Mouse (Mus musculus) Patski (cell line): ENCODE measurements around the gene Chst2. TPM values are rescaled to one million over a fixed set of nuclear protein-coding genes. Genes with fewer than 3 reads are reported as not detected.

ENCODE experiments used
- ATAC-seq: fragments of 100-300 bp; one replicate; pipeline ENCODE4 v1.8.0; 2021
- CTCF ChIA-PET: fragments of 350-600 bp; sonication (Branson Sonifier 250); formaldehyde crosslinking; loops from one replicate; lab custom pipeline; 2022; ENCODE audit warnings: inconsistent platforms; lab: Charles Lee
- POLR2A ChIA-PET: fragments of 350-600 bp; sonication (Branson Sonifier 250); formaldehyde crosslinking; loops from one replicate; lab custom pipeline; 2022; ENCODE audit warnings: antibody characterized with exemption, inconsistent platforms; lab: Charles Lee
- DNase-seq: peaks from one replicate; pipeline ENCODE4 v3.0.0-alpha.2; 2011; ENCODE audit warnings: low read depth, low spot score
- H3K27me3 ChIP-seq: fragments of 371-371 bp; one replicate; pipeline ENCODE4 v1.5.1; 2021
- CTCF ChIP-seq: fragments of 100-300 bp; IDR thresholded peaks from one replicate; pipeline ENCODE4 v1.5.1; 2021
- in situ Hi-C: fragments of 300-500 bp; cut with MboI; formaldehyde crosslinking; loops from 3 replicates; pipeline ENCODE4 v1.11.1; 2018; ENCODE audit warnings: low pct_unique_long_range_greater_than_20kb, mixed read lengths
- polyA plus RNA-seq: library from polyadenylated mRNA; unstranded; gene quantifications from one replicate; pipeline ENCODE4 v1.2.3, GENCODE M21; 2021

The Chst2 gene
- polyA plus RNA-seq: 9.1 TPM

DNA sequence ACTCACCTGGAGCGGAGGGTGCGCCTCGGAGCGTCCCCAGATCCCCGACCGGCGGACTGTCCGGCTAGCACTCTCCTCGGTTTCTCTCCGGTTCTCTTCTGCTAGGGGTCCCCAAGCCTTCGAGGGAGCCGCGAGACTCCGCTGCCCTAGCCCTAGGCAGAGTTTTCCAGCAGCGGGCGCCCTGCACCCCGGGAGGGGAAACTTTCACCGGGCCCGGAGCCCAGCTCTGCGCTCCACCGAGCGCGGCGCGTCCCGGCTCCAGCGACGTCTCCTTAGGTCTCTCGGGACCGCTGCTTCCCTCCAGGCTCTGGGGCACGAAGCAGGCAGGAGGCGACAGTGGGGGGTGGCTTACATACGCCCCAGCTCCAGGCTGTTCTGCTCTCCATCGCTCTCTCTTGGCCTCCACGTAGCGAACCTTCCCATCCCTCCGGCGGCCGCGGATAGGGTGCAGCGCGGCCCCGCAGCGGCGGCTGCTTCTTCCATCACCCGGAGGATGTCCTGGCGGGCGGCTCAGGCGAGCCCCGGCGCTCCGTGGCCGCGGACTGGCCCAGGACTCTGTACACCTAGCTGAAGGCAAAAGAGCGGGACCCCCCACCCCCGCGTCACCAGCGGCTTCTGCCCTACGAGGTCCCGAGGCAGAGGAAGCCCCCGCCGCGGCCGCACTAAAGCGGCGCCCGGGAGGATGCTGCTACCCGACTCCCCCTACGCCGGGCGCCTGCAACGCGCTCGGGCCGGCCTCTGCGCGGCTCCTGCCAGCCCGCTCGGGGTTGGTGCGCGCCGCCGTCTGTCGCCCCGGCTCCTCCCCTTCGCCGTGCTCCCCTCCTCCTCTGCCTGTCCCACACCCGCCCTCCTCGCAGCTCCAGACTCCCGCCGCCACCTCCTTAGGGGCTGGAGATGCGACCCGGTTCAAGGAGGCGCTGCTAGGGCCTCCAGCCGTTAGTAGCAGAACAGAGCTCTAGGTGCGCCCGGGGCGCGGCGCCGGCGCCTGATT is at the start of gene Chst2:
Chst2 (minus strand) TSS at position 152 of the 991 bp plus-strand sequence.
- H3K27me3 ChIP-seq: no peaks in the 10 kb centered on the region
- DNase-seq (peak; percentile 31), ATAC-seq (peak; percentile 95)
- TF ChIP-seq CTCF: no peak
- ChIA-PET CTCF (no interaction called here), POLR2A (no interaction called here)
- in situ Hi-C loops: loop anchor here (5.0 to 10.0 kb wide), 4 partner anchors 212 to 670 kb away; no protein-coding TSS in a partner anchor

DNA sequence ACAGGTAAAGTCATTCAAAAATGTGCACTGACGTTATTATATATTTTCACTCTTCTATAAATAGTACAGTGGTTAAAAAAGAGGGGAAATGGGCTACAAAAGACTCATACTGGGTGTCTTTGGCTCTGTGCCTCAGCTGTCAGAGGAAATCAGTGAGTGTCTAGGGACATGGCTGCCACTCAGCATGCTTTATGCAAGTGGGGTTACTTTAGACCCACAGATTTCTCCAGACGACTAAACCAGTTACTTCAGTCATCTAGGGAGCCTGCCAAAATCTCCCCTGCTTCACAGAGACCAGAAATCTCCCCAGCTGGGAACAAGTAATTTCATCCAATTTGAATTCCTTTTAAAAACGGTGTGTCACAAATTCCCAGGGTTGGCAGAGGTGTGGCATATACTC is 45.4 kb upstream of the Chst2 start:
- no peak for TF ChIP-seq CTCF
- ChIA-PET CTCF (no interaction called here), POLR2A (interaction anchor here (1.2 kb wide), 1 partner anchor 29 kb away, joined by 3 read pairs; no protein-coding TSS in a partner anchor)
- in situ Hi-C loops: loop anchor here (10.0 kb wide), 1 partner anchor 707 kb away; no protein-coding TSS in a partner anchor
- DNase-seq: no peak
- ATAC-seq: peak; percentile 14
- no peaks in the 10 kb centered on the region for H3K27me3 ChIP-seq

DNA sequence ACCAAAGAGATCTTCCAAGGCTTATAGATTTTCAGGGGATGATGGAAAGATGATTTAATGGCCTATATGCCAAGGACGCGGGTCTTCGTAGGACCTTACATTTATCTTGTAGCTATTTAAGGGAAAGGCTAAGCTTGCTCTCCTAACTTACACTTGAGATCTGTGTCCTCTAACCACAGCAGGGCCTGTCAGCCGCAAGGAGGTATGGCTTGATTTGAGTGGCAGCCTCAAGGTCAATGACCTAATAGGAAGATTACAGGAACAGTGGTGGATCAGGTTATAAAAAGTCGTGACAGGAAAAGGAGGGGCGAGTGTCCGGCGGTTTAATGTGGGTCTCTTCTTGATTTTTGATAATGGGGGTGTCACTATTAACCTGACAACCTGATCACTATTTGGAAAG is 44.1 kb upstream of the Chst2 start:
- no peak for TF ChIP-seq CTCF
- POLR2A ChIA-PET: no interaction called here
- H3K27me3 ChIP-seq: no peaks in the 10 kb centered on the region
- CTCF ChIA-PET: no interaction called here
- in situ Hi-C loops: loop anchor here (10.0 kb wide), 1 partner anchor 706 kb away; no protein-coding TSS in a partner anchor
- DNase-seq (no peak), ATAC-seq (no peak)

DNA sequence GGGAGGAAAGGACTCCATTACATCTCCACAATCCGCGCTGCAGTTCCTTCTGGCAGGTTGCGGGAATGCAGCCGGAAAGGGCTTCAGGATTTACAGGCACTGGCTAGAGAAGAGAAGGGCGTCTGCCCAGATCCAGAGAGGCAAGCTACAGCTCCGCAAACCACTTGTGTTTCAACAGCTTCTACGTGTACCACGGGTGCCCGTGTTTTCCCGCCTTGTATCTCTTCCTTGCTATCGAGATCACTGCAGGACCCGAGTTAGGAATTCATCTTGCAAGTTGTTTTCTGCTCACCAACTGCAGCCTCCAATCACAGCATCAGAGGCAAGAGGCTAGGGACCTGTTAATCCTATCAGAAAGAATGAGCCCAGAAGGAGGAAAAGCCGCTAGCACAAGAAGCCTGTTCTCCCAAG is 35.8 kb upstream of the Chst2 start:
- in situ Hi-C loops: no loop called here
- ChIA-PET CTCF (no interaction called here), POLR2A (no interaction called here)
- no peak for ATAC-seq
- no peak for TF ChIP-seq CTCF
- H3K27me3 ChIP-seq: no peaks in the 10 kb centered on the region
- no peak for DNase-seq

DNA sequence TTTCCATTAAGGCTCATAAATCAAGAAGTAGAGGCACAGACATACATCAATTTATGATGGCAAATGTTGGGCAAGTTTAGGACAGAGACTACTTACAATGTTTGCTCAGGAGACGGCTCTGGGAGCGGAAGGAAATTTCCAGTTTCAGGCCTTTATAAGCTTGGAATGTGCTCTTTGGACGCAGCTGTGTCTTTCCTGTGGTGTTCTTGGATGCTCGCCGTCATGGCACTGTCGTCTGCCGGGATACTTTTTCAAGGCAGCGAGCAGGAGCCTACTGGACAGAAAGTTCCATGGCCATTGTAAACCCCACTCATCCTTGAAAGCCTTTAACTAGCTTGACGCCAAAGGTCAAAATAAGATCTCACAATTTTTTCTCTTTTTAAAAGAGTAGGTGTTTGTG is 31.4 kb upstream of the Chst2 start:
- ATAC-seq: no peak
- no peak for DNase-seq
- in situ Hi-C loops: no loop called here
- H3K27me3 ChIP-seq: no peaks in the 10 kb centered on the region
- no peak for TF ChIP-seq CTCF
- CTCF ChIA-PET: interaction anchor here (1.3 kb wide), 1 partner anchor 10 kb away, joined by 6 read pairs; no protein-coding TSS in a partner anchor
- POLR2A ChIA-PET: interaction anchor here (1.7 kb wide), 1 partner anchor 13 kb away, joined by 6 read pairs; no protein-coding TSS in a partner anchor

DNA sequence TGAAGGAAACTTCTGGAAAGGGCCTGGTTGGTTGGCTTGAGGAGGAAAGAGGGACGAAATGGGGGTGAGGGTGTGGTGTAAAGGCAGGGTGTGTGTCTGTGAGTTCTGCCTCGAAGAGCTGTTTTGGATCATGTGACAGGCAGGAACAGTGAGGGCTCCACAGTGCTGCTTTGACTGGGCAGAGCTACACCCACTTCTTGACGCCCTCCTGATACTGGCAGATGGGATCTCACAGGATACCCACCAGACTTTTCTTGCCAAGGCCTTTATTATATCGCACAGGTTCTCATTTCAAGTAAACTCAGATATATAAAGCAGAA is 29.7 kb upstream of the Chst2 start:
- DNase-seq (no peak), ATAC-seq (no peak)
- in situ Hi-C loops: no loop called here
- ChIA-PET POLR2A (no interaction called here), CTCF (no interaction called here)
- H3K27me3 ChIP-seq: no peaks in the 10 kb centered on the region
- TF ChIP-seq CTCF: no peak

DNA sequence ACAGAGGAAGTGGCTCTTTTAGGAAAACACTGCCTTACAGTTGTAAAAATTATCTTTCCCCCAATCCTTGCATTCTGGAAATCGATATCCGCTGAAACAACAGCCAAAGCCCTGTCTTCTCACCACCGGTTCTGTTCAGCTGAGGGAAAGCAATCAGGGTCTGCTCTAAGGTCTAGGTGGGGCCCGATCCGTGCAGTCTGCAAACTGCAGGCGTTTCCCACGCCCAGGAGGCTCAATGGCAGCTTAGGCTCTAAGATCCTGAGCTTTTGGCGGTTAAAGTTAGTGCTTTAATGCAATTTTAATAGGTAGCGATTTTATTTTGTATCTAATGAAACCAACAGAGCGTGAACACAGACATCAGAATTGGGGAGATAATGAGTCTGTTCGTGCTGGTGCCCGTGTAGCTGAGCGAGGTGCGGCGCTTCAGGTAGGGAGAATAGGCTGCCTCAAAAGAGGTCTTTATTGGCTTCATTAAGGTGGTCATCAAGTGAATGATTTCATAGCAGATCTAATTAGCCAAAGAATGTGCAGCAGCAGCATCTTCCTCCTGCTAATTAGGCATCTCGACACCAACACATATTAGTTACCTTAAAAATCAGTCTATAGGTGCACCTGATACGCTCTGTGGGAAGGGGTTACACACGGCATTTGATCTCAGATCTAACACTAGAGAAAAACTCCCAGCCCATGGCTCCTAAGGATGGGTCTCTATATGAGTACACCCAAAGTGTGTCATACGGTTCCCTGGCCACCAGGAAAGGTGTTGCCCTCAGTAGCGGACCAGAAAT is 29.2 kb upstream of the Chst2 start:
- ATAC-seq: no peak
- in situ Hi-C loops: no loop called here
- CTCF ChIA-PET: no interaction called here
- H3K27me3 ChIP-seq: no peaks in the 10 kb centered on the region
- TF ChIP-seq CTCF: no peak
- DNase-seq: no peak
- POLR2A ChIA-PET: no interaction called here

DNA sequence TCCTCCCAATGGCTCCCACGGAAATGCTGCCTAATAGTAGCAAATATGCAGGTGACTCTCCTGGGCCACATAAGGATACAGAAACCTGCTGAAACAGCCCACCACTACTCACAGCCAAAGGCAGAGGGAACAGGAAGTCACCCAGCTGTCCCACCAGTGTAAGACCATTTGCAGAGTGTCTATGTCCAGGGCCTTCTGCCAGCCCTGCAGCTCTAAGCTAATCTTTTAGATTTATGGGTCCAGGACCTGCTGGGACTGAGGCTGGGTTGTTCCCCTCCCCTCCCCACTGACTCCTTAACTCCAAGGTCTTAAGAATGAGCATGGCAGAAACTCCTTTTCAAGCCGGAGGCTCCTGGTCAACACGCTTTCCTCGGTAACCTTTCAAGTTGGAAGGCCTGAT is 21.8 kb upstream of the Chst2 start:
- TF ChIP-seq CTCF: no peak
- in situ Hi-C loops: no loop called here
- ChIA-PET CTCF (interaction anchor here (1.2 to 2.9 kb wide), 2 partner anchors 9 to 36 kb away, joined by 3 to 6 read pairs; no protein-coding TSS in a partner anchor), POLR2A (no interaction called here)
- ATAC-seq (no peak), DNase-seq (no peak)
- H3K27me3 ChIP-seq: no peaks in the 10 kb centered on the region

DNA sequence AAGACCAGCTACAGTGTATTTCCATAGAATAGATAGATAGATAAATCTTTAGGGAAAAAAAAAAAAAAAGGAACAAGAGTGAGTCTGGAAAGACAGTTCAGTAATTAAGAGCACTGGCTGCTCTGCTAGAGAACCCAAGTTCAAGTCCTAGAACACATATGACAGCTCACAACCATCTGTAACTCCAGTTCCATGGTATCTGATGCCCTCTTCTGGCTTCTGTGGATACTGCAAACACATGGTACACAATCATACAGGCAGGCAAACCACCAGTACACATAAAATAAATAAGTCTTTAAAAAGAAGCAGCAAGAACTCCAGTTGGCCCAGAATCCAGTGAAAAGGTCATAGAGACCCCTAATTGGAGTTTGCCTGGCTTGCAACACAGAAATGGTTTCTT is 7.4 kb upstream of the Chst2 start:
- POLR2A ChIA-PET: no interaction called here
- CTCF ChIA-PET: no interaction called here

DNA sequence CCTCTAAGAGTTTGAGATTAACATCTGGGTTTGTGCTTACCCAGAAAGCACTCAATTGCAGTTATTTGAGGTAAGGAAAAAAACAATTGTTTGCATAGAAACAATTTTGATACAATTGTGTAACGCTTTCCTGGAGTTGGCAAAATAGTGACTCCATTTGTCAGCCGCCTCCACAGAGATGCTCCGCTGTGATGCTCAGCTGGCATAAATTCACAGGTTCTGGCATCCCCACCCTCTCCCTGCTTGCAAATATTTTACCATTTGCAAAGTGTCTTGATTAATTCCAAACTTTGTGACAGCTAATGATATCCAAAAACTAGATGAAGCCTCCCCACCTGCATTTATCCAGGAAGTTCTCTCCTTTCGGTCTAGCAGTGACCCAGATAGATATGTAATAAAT is 5.5 kb upstream of the Chst2 start:
- in situ Hi-C loops: no loop called here
- H3K27me3 ChIP-seq: no peaks in the 10 kb centered on the region
- CTCF ChIA-PET: no interaction called here
- DNase-seq (no peak), ATAC-seq (no peak)
- POLR2A ChIA-PET: no interaction called here
- TF ChIP-seq CTCF: no peak

More for the DNA sequence above, 7.4 kb upstream of the Chst2 start:
- in situ Hi-C loops: no loop called here
- H3K27me3 ChIP-seq: no peaks in the 10 kb centered on the region
- DNase-seq: no peak
- ATAC-seq: no peak
- no peak for TF ChIP-seq CTCF
